In the genomic region with DNA sequence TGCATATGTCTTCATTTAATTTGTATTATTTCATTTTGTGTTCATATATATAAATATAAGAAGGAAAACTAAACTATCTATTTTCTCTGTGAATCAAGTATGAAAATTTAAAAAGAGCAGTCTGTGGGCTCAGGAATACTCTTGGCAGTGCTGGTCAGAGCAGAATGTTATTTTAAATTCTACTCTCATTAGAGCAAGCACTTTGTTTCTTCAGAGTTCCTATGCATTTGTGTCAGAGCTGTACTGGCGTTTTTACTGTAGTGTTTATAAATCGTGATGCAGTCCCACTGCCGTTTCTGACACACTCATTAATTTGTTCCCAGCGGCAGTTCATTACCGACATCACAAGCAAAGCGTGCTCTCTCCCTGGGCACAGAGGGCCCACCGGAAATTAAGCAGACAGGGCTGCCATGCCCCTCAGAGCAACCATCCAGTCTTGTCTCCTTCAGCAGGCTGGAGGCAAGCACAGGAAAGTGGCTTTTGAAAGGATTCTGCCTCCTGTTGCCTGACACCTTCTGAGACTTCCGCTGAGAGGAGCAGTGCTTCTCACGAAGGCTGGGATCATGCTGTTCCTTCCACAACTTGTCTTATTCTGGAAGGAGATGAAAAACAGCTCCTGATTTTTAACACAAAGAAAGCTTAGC, we compare ENCODE assay signal across 8 mouse cellular contexts.
DNase-seq lines count a peak whose midpoint lies in the region; ATAC-seq lines count a peak whose summit lies in the region.

No protein-coding gene starts in this region.

- ATAC-seq in embryonic facial prominence, embryonic 13.5 days (ENCODE audit: insufficient number of reproducible peaks, insufficient read depth, low FRiP score, low TSS enrichment, low read depth), result no peak
- ATAC-seq in intestine, embryonic 14.5 days (replicated peaks; ENCODE audit: low FRiP score, low TSS enrichment, low read depth), result no peak
- peak; percentile 89 for ATAC-seq in midbrain, embryonic 15.5 days (replicated peaks)
- ATAC-seq in CD4-positive, CD25-positive, alpha-beta regulatory T cell, adult 4 months, result no peak

- H3K4me2 ChIP-seq in embryonic facial prominence, embryonic 13.5 days, result peak overlapping the region; percentile 16; the same call in 1 of the 2 replicates
- H3K4me2 ChIP-seq in intestine, embryonic 14.5 days (ENCODE audit: low read length), result peak overlapping the region; percentile 35
- H3K4me2 ChIP-seq in midbrain, embryonic 15.5 days, result 0 out of 2 replicates have a peak overlapping the region, but pooled peaks have one; percentile 17

- H3K27ac ChIP-seq in embryonic facial prominence, embryonic 13.5 days, result no peak overlapping the region
- H3K27ac ChIP-seq in intestine, embryonic 14.5 days (ENCODE audit: low read depth), result peak overlapping the region; percentile 64
- peak overlapping the region; percentile 30 for H3K27ac ChIP-seq in midbrain, embryonic 15.5 days

- H3K36me3 ChIP-seq in embryonic facial prominence, embryonic 13.5 days, result no peaks in the 10 kb centered on the region
- no peaks in the 10 kb centered on the region for H3K36me3 ChIP-seq in intestine, embryonic 14.5 days (ENCODE audit: control insufficient read depth, insufficient read depth, low read length)
- no peaks in the 10 kb centered on the region for H3K36me3 ChIP-seq in midbrain, embryonic 15.5 days (replicated peaks)

- no peaks in the 10 kb centered on the region for H3K27me3 ChIP-seq in embryonic facial prominence, embryonic 13.5 days
- H3K27me3 ChIP-seq in intestine, embryonic 14.5 days (replicated peaks; ENCODE audit: control insufficient read depth, insufficient read depth, low read length), result no peaks in the 10 kb centered on the region
- H3K27me3 ChIP-seq in midbrain, embryonic 15.5 days (replicated peaks), result no peaks in the 10 kb centered on the region

- 0 out of 2 replicates have a peak, but pooled peaks cover 3% of the 10 kb centered on the region for H3K4me1 ChIP-seq in embryonic facial prominence, embryonic 13.5 days
- H3K4me1 ChIP-seq in intestine, embryonic 14.5 days (replicated peaks; ENCODE audit: control insufficient read depth, insufficient read depth, low read length), result no peaks in the 10 kb centered on the region
- H3K4me1 ChIP-seq in midbrain, embryonic 15.5 days, result no peaks in the 10 kb centered on the region

- H3K9me3 ChIP-seq in embryonic facial prominence, embryonic 13.5 days, result no peaks in the 10 kb centered on the region
- H3K9me3 ChIP-seq in intestine, embryonic 14.5 days (ENCODE audit: control insufficient read depth, low read length), result no peaks in the 10 kb centered on the region
- no peaks in the 10 kb centered on the region for H3K9me3 ChIP-seq in midbrain, embryonic 15.5 days

- peak; percentile 7 for DNase-seq in kidney, postnatal 10 days
- no peak for DNase-seq in kidney, adult 11 months
- peak; percentile 58 for DNase-seq in intestine, embryonic 14.5 days (ENCODE audit: low spot score)
- no peak for DNase-seq in gastrocnemius, postnatal 10 days
- DNase-seq in B cell, adult 2 months, result no peak

- no peak overlapping the region for H3K9ac ChIP-seq in embryonic facial prominence, embryonic 13.5 days
- H3K9ac ChIP-seq in intestine, embryonic 14.5 days (ENCODE audit: low read length), result 0 out of 2 replicates have a peak overlapping the region, but pooled peaks have one; percentile 13
- no peak overlapping the region for H3K9ac ChIP-seq in midbrain, embryonic 15.5 days

- H3K4me3 ChIP-seq in embryonic facial prominence, embryonic 13.5 days, result no peak overlapping the region
- H3K4me3 ChIP-seq in intestine, embryonic 14.5 days (ENCODE audit: low read depth, low read length), result no peak overlapping the region
- no peak overlapping the region for H3K4me3 ChIP-seq in midbrain, embryonic 15.5 days

- 54% methylated on average over 9 of the region's 9 CpGs for WGBS in embryonic facial prominence, embryonic 13.5 days
- 22% methylated on average over 9 of the region's 9 CpGs for WGBS in intestine, embryonic 14.5 days
- WGBS in midbrain, embryonic 15.5 days, result 41% methylated on average over 9 of the region's 9 CpGs

Comparison
In these comparisons a context has a peak if more than half of its experiments do, and no peak if none do; other contexts are left out.
1. DNase-seq: peak in kidney, postnatal 10 days (single experiment) and intestine, embryonic 14.5 days (single experiment); none in kidney, adult 11 months (single experiment), gastrocnemius, postnatal 10 days (single experiment) and B cell, adult 2 months (0 of 2).
2. Peak in every context shown above with its lines, with median percentiles within 50 percentile points of each other: H3K4me2 ChIP-seq.